Mouse (Mus musculus) cerebellum, adult 2 months (tissue): ENCODE data around the gene 1700067K01Rik.

Source experiments
- CTCF ChIP-seq: fragments of 200-500 bp; IDR thresholded peaks from 2 replicates; pipeline ENCODE4 v1.5.1; 2011; ENCODE audit warnings: low read depth, mild to moderate bottlenecking, control low read depth, low read length, moderate library complexity, borderline replicate concordance; ENCODE audit not compliant: insufficient read depth
- POLR2A ChIP-seq: fragments of 200-500 bp; IDR thresholded peaks from 2 replicates; pipeline ENCODE4 v1.6.1; 2011; ENCODE audit warnings: low read length, control low read depth, borderline replicate concordance; ENCODE audit not compliant: insufficient read depth

GRCm38 (mm10) chr8:83990170-83990569 is 11.1 kb upstream of the 1700067K01Rik start:
- no peak for TF ChIP-seq POLR2A
- no peak for TF ChIP-seq CTCF
